ENCODE assay signal across 8 mouse cellular contexts in genomic region chr15:27782383-27783036, GRCm38 (mm10).
A peak's percentile ranks its signal among the peaks of the same experiment; 100 is the strongest.
DNase-seq lines count a peak whose midpoint lies in the region; ATAC-seq lines count a peak whose summit lies in the region.

No protein-coding gene starts in this region.

- H3K9ac ChIP-seq in embryonic facial prominence, embryonic 12.5 days: no peak overlapping the region
- H3K9ac ChIP-seq in neural tube, embryonic 14.5 days (replicated peaks; ENCODE audit: low read depth, low read length): 0 out of 2 replicates have a peak overlapping the region, but pooled peaks have one; percentile 11

- intact Hi-C loops in heart, postnatal 14 days (cut with DNase I): loop anchor here (10.0 kb wide), 1 partner anchor 242 kb away; the partner anchor contains the start of gene Trio

- WGBS in embryonic facial prominence, embryonic 12.5 days: 27% methylated on average over 15 of the region's 15 CpGs
- WGBS in neural tube, embryonic 14.5 days: 13% methylated on average over 15 of the region's 15 CpGs

- no peaks in the 10 kb centered on the region for H3K36me3 ChIP-seq in embryonic facial prominence, embryonic 12.5 days
- no peaks in the 10 kb centered on the region for H3K36me3 ChIP-seq in neural tube, embryonic 14.5 days (ENCODE audit: control insufficient read depth, insufficient read depth, low read length)

- peak; percentile 89 for DNase-seq in Muller cell, postnatal 12 days (ENCODE audit: inconsistent ontology term)
- peak; percentile 50 to 53 for DNase-seq in heart, postnatal 14 days
- peak; percentile 63 to 77 for DNase-seq in kidney, postnatal 4 days
- DNase-seq in thymus, postnatal 36 days: no peak
- DNase-seq in cerebellum, adult 18-20 months: no peak
- DNase-seq in cerebellum, postnatal 14 days: no peak

- no peaks in the 10 kb centered on the region for H3K27me3 ChIP-seq in embryonic facial prominence, embryonic 12.5 days
- H3K27me3 ChIP-seq in neural tube, embryonic 14.5 days (ENCODE audit: control insufficient read depth, insufficient read depth, low read length): no peaks in the 10 kb centered on the region

- H3K4me3 ChIP-seq in embryonic facial prominence, embryonic 12.5 days: no peak overlapping the region
- H3K4me3 ChIP-seq in neural tube, embryonic 14.5 days (ENCODE audit: low read depth, low read length): no peak overlapping the region

- H3K4me1 ChIP-seq in embryonic facial prominence, embryonic 12.5 days: peaks cover 97% of the 10 kb centered on the region
- peaks cover 95% of the 10 kb centered on the region for H3K4me1 ChIP-seq in neural tube, embryonic 14.5 days (ENCODE audit: control insufficient read depth, insufficient read depth, low read length)

- H3K9me3 ChIP-seq in embryonic facial prominence, embryonic 12.5 days: no peaks in the 10 kb centered on the region
- no peaks in the 10 kb centered on the region for H3K9me3 ChIP-seq in neural tube, embryonic 14.5 days (ENCODE audit: control insufficient read depth, low read length)

- H3K27ac ChIP-seq in embryonic facial prominence, embryonic 12.5 days: peak overlapping the region; percentile 98
- H3K27ac ChIP-seq in neural tube, embryonic 14.5 days (ENCODE audit: low read depth, low read length): peak overlapping the region; percentile 89

- peak overlapping the region; percentile 25 for H3K4me2 ChIP-seq in embryonic facial prominence, embryonic 12.5 days (replicated peaks)
- peak overlapping the region; percentile 16; the same call in 1 of the 2 replicates for H3K4me2 ChIP-seq in neural tube, embryonic 14.5 days (ENCODE audit: low read depth, low read length)

- peak; percentile 59 for ATAC-seq in embryonic facial prominence, embryonic 12.5 days (ENCODE audit: insufficient number of reproducible peaks, insufficient read depth, low FRiP score, low TSS enrichment)
- peak; percentile 83 for ATAC-seq in neural tube, embryonic 14.5 days (ENCODE audit: low read depth)

Comparison
In these comparisons a context has a peak if more than half of its experiments do, and no peak if none do; other contexts are left out.
1. DNase-seq: peak in Muller cell, postnatal 12 days (single experiment), heart, postnatal 14 days (2 of 2) and kidney, postnatal 4 days (2 of 2); none in thymus, postnatal 36 days (0 of 2), cerebellum, adult 18-20 months (0 of 2) and cerebellum, postnatal 14 days (0 of 2).